Mouse (Mus musculus) macrophage (primary cell): ENCODE data around the gene Map2k3. TPM values are rescaled to one million over a fixed set of nuclear protein-coding genes. Genes with fewer than 3 reads are reported as not detected.
"Not testable (repeated sequence)": the region's sequence is repeated elsewhere in the genome, so short reads cannot be mapped to it uniquely, and the experiment has no call there.

Source experiments
- H3K27ac ChIP-seq: fragments of 350-480 bp; formaldehyde crosslinking; 2 replicates; pipeline ENCODE4 v1.9.0; 2021
- H3K36me3 ChIP-seq: fragments of 350-480 bp; formaldehyde crosslinking; 2 replicates; pipeline ENCODE4 v1.9.0; 2021; ENCODE audit errors: inconsistent target
- H3K4me3 ChIP-seq: fragments of 350-480 bp; formaldehyde crosslinking; 2 replicates; pipeline ENCODE4 v1.9.0; 2021; ENCODE audit errors: inconsistent target
- H3K79me2 ChIP-seq: fragments of 350-480 bp; formaldehyde crosslinking; 2 replicates; pipeline ENCODE4 v1.9.0; 2021; ENCODE audit errors: inconsistent target
- WGBS: methylation state at CpG from one replicate; pipeline ENCODE4 v1.1.7; 2026; ENCODE audit warnings: inconsistent platforms; ENCODE audit not compliant: missing documents; 5-methylcytosine and 5-hydroxymethylcytosine counted together
- polyA plus RNA-seq: library from polyadenylated mRNA; stranded (reverse); fragments of 250-400 nt; gene quantifications from 3 replicates; pipeline ENCODE4 v1.2.4, GENCODE M21; 2018; ENCODE audit warnings: inconsistent platforms
- total RNA-seq, 78 experiments: library from RNA; depleted of rRNA; stranded (reverse); fragments of 250-400 nt; gene quantifications; 1 replicate in 9 of 78; 2 replicates in 24 of 78; 3 replicates in 43 of 78; 4 replicates in 2 of 78; pipeline ENCODE4 v1.2.4; 2018; ENCODE audit warnings: inconsistent platforms in 56 of 78

Gene Map2k3
- 100 to 1,000 TPM in 12 of 26 experiments, 10 to 100 TPM in 14; 34.0 to 769 (median 90.4) TPM for total RNA-seq (2018; cell fraction: chromatin; rRNA removed)
- 100 to 1,000 TPM in 4 of 26 experiments, 10 to 100 TPM in 22; 21.9 to 176 (median 42.3) TPM for total RNA-seq (2018; cell fraction: cytosol; rRNA removed)
- 100 to 1,000 TPM in 11 of 26 experiments, 10 to 100 TPM in 15; 27.6 to 346 (median 55.5) TPM for total RNA-seq (2018; cell fraction: nucleus; rRNA removed)
- 27.6 to 67.9 TPM (median 38.6 TPM) in 3 replicates for polyA plus RNA-seq

GRCm38 (mm10) chr11:60931869-60932481, at the start of gene Map2k3:
Gene Map2k3 (plus strand): TSS chr11:60932033.
- Histone ChIP-seq H3K36me3 (no peaks in the 10 kb centered on the region), H3K27ac (peak within 1 kb of the TSS; percentile 82), H3K79me2 (peaks cover 52% of the 10 kb centered on the region), H3K4me3 (peak within 1 kb of the TSS; percentile 96)
- under 1% methylated on average over 36 of the region's 59 CpGs for WGBS

GRCm38 (mm10) chr11:60882386-60882785, 49.4 kb upstream of the Map2k3 start:
- Histone ChIP-seq H3K27ac (no peak overlapping the region), H3K79me2 (peaks cover 11% of the 10 kb centered on the region), H3K36me3 (no peaks in the 10 kb centered on the region), H3K4me3 (no peak overlapping the region)
- WGBS: 69% methylated on average over 3 of the region's 3 CpGs

- H3K4me3 ChIP-seq, H3K36me3 ChIP-seq, H3K27ac ChIP-seq, H3K79me2 ChIP-seq: not testable (repeated sequence)
- WGBS: no CpG with 5 or more reads among the region's 3 CpGs
These were observed 44.8 kb upstream of the Map2k3 start for GRCm38 (mm10) chr11:60886986-60887385.

GRCm38 (mm10) chr11:60889861-60890260, 42.0 kb upstream of the Map2k3 start:
- H3K36me3 ChIP-seq: no peaks in the 10 kb centered on the region
- WGBS: 66% methylated on average over 2 of the region's 2 CpGs
- H3K27ac ChIP-seq: no peak overlapping the region
- no peak overlapping the region for H3K4me3 ChIP-seq
- no peaks in the 10 kb centered on the region for H3K79me2 ChIP-seq

GRCm38 (mm10) chr11:60890286-60890685, 41.5 kb upstream of the Map2k3 start:
- H3K36me3 ChIP-seq: no peaks in the 10 kb centered on the region
- H3K4me3 ChIP-seq: no peak overlapping the region
- H3K27ac ChIP-seq: no peak overlapping the region
- 69% methylated on average over 6 of the region's 6 CpGs for WGBS
- H3K79me2 ChIP-seq: no peaks in the 10 kb centered on the region

GRCm38 (mm10) chr11:60890744-60891143, 41.1 kb upstream of the Map2k3 start:
- Histone ChIP-seq H3K4me3 (no peak overlapping the region), H3K27ac (no peak overlapping the region), H3K36me3 (no peaks in the 10 kb centered on the region), H3K79me2 (no peaks in the 10 kb centered on the region)
- WGBS: 76% methylated on average over 3 of the region's 3 CpGs

GRCm38 (mm10) chr11:60895915-60896314, 35.9 kb upstream of the Map2k3 start:
- Histone ChIP-seq H3K79me2 (no peaks in the 10 kb centered on the region), H3K4me3 (no peak overlapping the region)
- 93% methylated on average over 4 of the region's 4 CpGs for WGBS

GRCm38 (mm10) chr11:60902001-60902400, 29.8 kb upstream of the Map2k3 start:
- WGBS: 83% methylated on average over 7 of the region's 7 CpGs

More at GRCm38 (mm10) chr11:60895915-60896314, 35.9 kb upstream of the Map2k3 start:
- no peaks in the 10 kb centered on the region for H3K36me3 ChIP-seq
- no peak overlapping the region for H3K27ac ChIP-seq

GRCm38 (mm10) chr11:60902486-60902885, 29.3 kb upstream of the Map2k3 start:
- Histone ChIP-seq H3K27ac (no peak overlapping the region), H3K79me2 (no peaks in the 10 kb centered on the region), H3K36me3 (peaks cover 25% of the 10 kb centered on the region), H3K4me3 (no peak overlapping the region)
- 94% methylated on average over 4 of the region's 4 CpGs for WGBS

More at GRCm38 (mm10) chr11:60902001-60902400, 29.8 kb upstream of the Map2k3 start:
- Histone ChIP-seq H3K36me3 (peaks cover 25% of the 10 kb centered on the region), H3K27ac (no peak overlapping the region), H3K4me3 (no peak overlapping the region), H3K79me2 (no peaks in the 10 kb centered on the region)

GRCm38 (mm10) chr11:60903661-60904061, 28.2 kb upstream of the Map2k3 start:
- Histone ChIP-seq H3K4me3 (no peak overlapping the region), H3K36me3 (peaks cover 25% of the 10 kb centered on the region), H3K79me2 (no peaks in the 10 kb centered on the region; the same call in 1 of the 2 replicates), H3K27ac (no peak overlapping the region)
- WGBS: 97% methylated on average over 6 of the region's 6 CpGs

GRCm38 (mm10) chr11:60905407-60906120, 26.3 kb upstream of the Map2k3 start:
- Histone ChIP-seq H3K4me3 (no peak overlapping the region), H3K27ac (no peak overlapping the region), H3K36me3 (peaks cover 25% of the 10 kb centered on the region), H3K79me2 (peaks cover 18% of the 10 kb centered on the region; the same call in 1 of the 2 replicates)
- 96% methylated on average over 8 of the region's 10 CpGs for WGBS

- H3K79me2 ChIP-seq: peaks cover 27% of the 10 kb centered on the region; the same call in 1 of the 2 replicates
- no peak overlapping the region for H3K27ac ChIP-seq
- WGBS: 88% methylated on average over 4 of the region's 4 CpGs
- no peak overlapping the region for H3K4me3 ChIP-seq
- H3K36me3 ChIP-seq: peaks cover 25% of the 10 kb centered on the region
These were observed 25.4 kb upstream of the Map2k3 start for GRCm38 (mm10) chr11:60906449-60906848.

GRCm38 (mm10) chr11:60908073-60908472, 23.8 kb upstream of the Map2k3 start:
- Histone ChIP-seq H3K79me2 (peaks cover 40% of the 10 kb centered on the region; the same call in 1 of the 2 replicates), H3K4me3 (no peak overlapping the region), H3K27ac (no peak overlapping the region), H3K36me3 (peaks cover 25% of the 10 kb centered on the region)
- 93% methylated on average over 3 of the region's 3 CpGs for WGBS

GRCm38 (mm10) chr11:60909626-60910025, 22.2 kb upstream of the Map2k3 start:
- Histone ChIP-seq H3K27ac (no peak overlapping the region), H3K36me3 (peaks cover 21% of the 10 kb centered on the region), H3K79me2 (peaks cover 41% of the 10 kb centered on the region; the same call in 1 of the 2 replicates), H3K4me3 (no peak overlapping the region)
- 75% methylated on average over 1 of the region's 1 CpGs for WGBS

GRCm38 (mm10) chr11:60912525-60912973, 19.3 kb upstream of the Map2k3 start:
- WGBS: 26% methylated on average over 7 of the region's 7 CpGs
- Histone ChIP-seq H3K4me3 (peak overlapping the region; percentile 71), H3K79me2 (peaks cover 41% of the 10 kb centered on the region; the same call in 1 of the 2 replicates), H3K27ac (peak overlapping the region; percentile 22), H3K36me3 (no peaks in the 10 kb centered on the region)
